Mouse (Mus musculus) liver, embryonic 14.5 days (tissue): ENCODE results near the gene Edem3.

ENCODE experiments used
- CTCF ChIP-seq: IDR thresholded peaks from 2 replicates; pipeline ENCODE4 v1.5.1; 2016; ENCODE audit warnings: antibody characterized with exemption, low read depth, control low read depth
- EP300 ChIP-seq: IDR thresholded peaks from 2 replicates; pipeline ENCODE4 v1.6.1; 2016; ENCODE audit warnings: antibody characterized with exemption, low read depth

DNA sequence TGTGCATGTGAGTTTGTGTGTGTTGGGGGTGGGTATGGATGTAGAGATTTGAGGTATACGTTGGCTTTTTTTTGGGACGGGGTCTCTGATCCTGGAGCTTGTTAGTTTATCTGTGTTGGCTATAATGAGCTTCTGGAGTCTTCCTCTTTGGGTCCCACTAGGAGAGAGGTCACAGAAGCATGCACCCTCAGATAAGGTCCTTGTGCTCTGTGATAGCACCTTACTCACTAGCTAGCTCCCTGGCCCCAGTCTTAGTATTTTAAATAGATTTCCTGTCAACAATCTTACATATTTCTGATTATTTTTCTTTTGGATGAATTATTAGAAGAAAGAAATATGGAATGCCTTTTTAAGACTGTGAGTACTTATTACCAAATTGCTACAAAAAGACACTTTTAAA, 24.1 kb downstream of the Edem3 start:
- no peak for TF ChIP-seq CTCF
- TF ChIP-seq EP300 = 0 out of 2 replicates have a peak, but pooled peaks have one; percentile 15
